ENCODE assay signal across 15 mouse cellular contexts in the genomic region with DNA sequence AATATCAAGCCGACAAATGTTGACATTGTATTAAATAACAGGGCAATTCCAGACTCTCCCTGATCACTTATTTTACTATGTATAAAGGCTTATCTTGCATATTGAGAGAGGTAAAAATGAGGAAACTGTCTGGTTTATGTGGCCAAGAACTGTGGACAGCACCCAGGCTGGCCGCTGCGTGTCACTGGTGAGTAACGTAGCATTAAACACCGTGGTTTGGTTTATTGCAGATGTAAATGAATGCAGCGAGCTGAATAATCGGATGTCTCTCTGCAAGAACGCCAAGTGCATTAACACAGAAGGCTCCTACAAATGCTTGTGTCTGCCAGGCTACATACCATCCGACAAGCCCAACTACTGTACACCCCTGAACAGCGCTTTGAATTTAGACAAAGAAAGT.
DNase-seq lines count a peak whose midpoint lies in the region.
"Had no signal": no experiment of that assay in that cellular context is flagged by ENCODE, and none has a peak within 500 bp of the region (broad histone marks: within the 10 kb centered on the region; RNA-seq: fewer than 3 reads in every experiment).

No protein-coding gene starts in this region.

- H3K36me3 ChIP-seq in splenic B cell, adult 2 months (ENCODE audit: control insufficient read depth, insufficient read depth, low read length, poor library complexity, severe bottlenecking) = no peaks in the 10 kb centered on the region
- H3K36me3 ChIP-seq: midbrain, embryonic 15.5 days; neural tube, embryonic 13.5 days had no signal

- DNase-seq in kidney, postnatal 10 days = peak; percentile 28
- DNase-seq in kidney, postnatal 25 days = no peak
- DNase-seq in right cerebral cortex, adult 18-20 months = peak; percentile 18
- no peak for DNase-seq in right cerebral cortex, postnatal 36 days (ENCODE audit: low spot score in 2 of 2)
- DNase-seq in brain, adult 2 months (ENCODE audit: low read depth, low spot score) = peak; percentile 48
- DNase-seq in splenic B cell, adult 2 months (ENCODE audit: low read depth, low spot score) = peak; percentile 55
- no peak for DNase-seq in cerebellum, adult 11 months
- DNase-seq: adrenal gland, postnatal 10 days; cerebellum, postnatal 36 days; gastrocnemius, postnatal 10 days; kidney, adult 18-20 months; retina, postnatal 1 day had no signal

- no peaks in the 10 kb centered on the region for H3K27me3 ChIP-seq in splenic B cell, adult 2 months (ENCODE audit: control insufficient read depth, insufficient read depth, low read length, poor library complexity, severe bottlenecking)
- H3K27me3 ChIP-seq: embryonic facial prominence, embryonic 13.5 days; midbrain, embryonic 15.5 days; neural tube, embryonic 13.5 days had no signal

Comparison
In these comparisons a context has a peak if more than half of its experiments do, and no peak if none do; other contexts are left out.
1. DNase-seq: peak in kidney, postnatal 10 days (single experiment), right cerebral cortex, adult 18-20 months (single experiment), brain, adult 2 months (single experiment) and splenic B cell, adult 2 months (single experiment); none in kidney, postnatal 25 days (0 of 2), right cerebral cortex, postnatal 36 days (0 of 2) and cerebellum, adult 11 months (single experiment).